Mouse (Mus musculus): Measurements from ENCODE around the gene Gabrb1. TPM values are rescaled to one million over a fixed set of nuclear protein-coding genes. Genes with fewer than 3 reads are reported as not detected.
"Not testable (repeated sequence)": the region's sequence is repeated elsewhere in the genome, so short reads cannot be mapped to it uniquely, and the experiment has no call there.

Gene Gabrb1
- total RNA-seq, 2 experiments from 2014 or later: 0.06 to 0.14 TPM

GRCm38 (mm10) chr5:71999466-71999865, 341.6 kb downstream of the Gabrb1 start:
- no peak for DNase-seq (ENCODE audit: low spot score in 2 of 2)

- DNase-seq (ENCODE audit: low spot score in 2 of 2): no peak
These were observed 346.0 kb downstream of the Gabrb1 start for GRCm38 (mm10) chr5:72003811-72004435.

GRCm38 (mm10) chr5:72036954-72037353, 379.0 kb downstream of the Gabrb1 start:
- DNase-seq (ENCODE audit: low spot score in 2 of 2): no peak

- no peak for DNase-seq (ENCODE audit: low spot score in 2 of 2)
These were observed 385.6 kb downstream of the Gabrb1 start for GRCm38 (mm10) chr5:72043226-72044151.

GRCm38 (mm10) chr5:72046261-72046660, 388.3 kb downstream of the Gabrb1 start:
- DNase-seq (ENCODE audit: low spot score in 2 of 2): no peak

- DNase-seq (ENCODE audit: low spot score in 2 of 2): no peak
These were observed 406.2 kb downstream of the Gabrb1 start for GRCm38 (mm10) chr5:72064079-72064478.

- no peak for DNase-seq (ENCODE audit: low spot score in 2 of 2)
These were observed 410.9 kb downstream of the Gabrb1 start for GRCm38 (mm10) chr5:72068826-72069225.

DNA sequence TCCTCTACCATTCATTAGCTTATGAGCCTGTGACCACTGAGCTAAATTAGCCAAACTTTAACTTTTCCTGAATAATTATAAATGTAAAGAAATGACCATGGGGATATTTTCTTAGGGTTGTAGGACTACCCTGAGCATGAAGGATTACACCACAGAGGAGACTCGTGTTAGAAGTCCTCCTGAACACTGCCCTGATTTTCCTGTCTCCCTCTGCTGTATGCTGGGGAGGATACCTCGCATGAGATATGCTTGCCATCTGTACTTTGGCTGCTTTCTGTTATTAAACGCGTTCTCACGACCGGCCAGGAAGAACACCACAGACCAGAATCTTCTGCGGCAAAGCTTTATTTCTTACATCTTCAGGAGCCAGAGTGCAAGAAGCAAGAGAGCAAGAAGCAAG, 411.5 kb downstream of the Gabrb1 start:
- DNase-seq (ENCODE audit: low spot score in 2 of 2): not testable (repeated sequence)

GRCm38 (mm10) chr5:72076781-72077180, 418.9 kb downstream of the Gabrb1 start:
- DNase-seq (ENCODE audit: low spot score in 2 of 2): no peak

DNA sequence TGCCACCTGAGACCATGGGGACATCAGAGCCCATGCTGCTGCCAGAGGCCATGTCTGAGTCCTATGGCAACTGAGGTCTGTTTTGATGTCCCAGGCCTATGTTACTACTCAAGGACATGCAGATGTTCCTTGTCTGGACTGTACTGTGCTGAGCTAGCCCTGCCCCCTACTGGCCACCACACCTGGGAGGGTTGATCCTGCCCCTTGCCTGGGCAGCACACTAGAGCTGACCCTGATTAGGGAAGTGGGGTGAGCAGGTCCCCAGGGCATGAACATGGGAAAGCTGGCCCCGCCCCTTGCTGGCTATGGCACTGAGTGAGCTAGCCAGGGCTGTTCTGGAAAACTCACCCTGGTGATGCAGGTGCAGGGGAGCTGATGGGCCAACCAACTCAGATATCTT, 428.6 kb downstream of the Gabrb1 start:
- DNase-seq (ENCODE audit: low spot score in 2 of 2): no peak

DNA sequence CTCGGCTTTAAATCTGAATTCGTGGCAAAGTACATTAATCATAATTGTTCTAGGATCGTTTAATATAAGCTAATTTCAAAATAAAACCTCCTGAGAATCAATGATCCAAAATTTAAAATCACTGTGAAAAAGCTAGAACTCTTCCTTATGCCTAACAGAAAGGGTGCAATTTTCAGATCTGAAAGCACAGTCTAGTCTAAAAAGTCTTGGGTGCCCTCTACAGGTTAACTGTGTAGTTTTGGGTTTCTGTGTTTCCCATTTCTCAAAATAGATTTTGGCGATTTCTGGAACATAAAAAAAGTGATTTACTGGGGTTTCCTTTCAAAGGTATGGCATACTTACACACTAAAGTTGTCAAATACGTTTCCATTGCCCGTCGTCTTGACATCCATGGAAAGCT, 436.7 kb downstream of the Gabrb1 start:
- no peak for DNase-seq (ENCODE audit: low spot score in 2 of 2)

- no peak for DNase-seq (ENCODE audit: low spot score in 2 of 2)
These were observed 437.1 kb downstream of the Gabrb1 start for GRCm38 (mm10) chr5:72095015-72095414.

DNA sequence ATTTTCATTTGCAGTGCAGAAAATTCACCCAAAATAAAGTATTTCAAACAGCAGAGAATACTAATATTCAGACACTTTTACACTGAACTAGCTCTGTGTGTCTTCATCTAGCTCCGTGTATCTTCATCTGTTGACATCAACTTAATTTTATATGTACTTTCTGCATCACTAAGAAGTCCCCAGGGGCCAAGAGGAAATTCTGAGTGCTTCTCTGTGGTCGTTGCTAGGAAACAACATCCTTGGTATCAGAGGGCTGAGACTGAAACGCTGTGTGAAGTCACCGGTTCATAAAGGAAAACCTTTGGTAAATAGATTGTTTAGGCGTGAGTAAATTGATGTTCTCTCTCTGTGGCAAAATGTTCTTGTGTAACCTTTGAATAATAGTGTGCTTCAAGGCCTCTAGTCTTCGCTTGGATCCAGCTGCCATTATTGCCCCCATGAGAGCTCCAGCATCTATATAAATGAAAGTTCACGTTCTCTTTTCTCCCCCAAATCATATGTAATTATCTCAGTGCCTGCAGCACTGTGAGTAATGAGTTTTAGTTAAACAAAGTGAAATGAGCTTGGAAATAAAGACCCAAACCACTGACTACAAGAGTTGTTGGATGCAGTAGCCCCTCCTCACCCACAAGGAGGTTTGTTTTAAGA, 446.5 kb downstream of the Gabrb1 start:
- DNase-seq (ENCODE audit: low spot score in 2 of 2): no peak

GRCm38 (mm10) chr5:72122414-72123037, 464.6 kb downstream of the Gabrb1 start:
- DNase-seq (ENCODE audit: low spot score in 2 of 2): no peak

DNA sequence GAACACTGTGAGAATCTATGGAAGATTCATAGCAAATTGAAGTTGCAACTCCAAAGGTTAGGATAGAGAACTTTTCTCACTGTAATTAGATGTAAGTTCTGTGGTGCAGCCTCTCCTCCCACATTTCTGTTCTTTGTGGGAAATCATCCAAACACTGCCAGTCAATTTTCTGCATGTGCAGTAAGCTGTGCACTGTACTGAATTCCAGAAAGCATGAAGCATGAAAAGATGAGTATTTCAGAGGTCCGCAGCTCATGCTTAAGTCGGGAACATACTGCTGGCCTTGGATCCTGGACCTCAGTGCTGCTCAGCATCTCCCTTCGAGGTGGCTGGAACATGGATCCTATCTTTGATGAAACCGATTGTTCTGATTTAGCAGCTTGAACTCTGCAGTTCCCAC, 468.8 kb downstream of the Gabrb1 start:
- DNase-seq (ENCODE audit: low spot score in 2 of 2): no peak

DNA sequence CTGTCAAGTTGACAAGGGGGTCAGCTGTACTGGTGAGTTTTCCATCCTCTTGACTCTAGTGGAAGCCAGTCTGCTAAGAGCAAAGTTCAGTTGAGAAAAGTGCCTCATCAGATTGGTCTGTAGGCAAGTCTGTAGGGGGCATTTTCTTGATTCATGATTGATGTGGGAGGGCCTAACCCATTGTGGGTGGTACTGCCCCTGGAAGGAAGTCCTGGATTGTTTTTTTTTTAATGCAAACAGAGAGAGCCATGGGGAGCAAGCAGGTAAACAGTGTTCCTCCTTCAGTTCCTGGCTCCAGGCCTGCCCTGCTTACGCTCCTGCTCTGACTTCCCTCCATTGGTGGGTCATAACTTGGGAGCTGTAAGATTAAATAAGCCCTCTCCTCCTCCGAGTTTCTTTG, 476.0 kb downstream of the Gabrb1 start:
- no peak for DNase-seq (ENCODE audit: low spot score in 2 of 2)

GRCm38 (mm10) chr5:72138256-72138655, 480.3 kb downstream of the Gabrb1 start:
- no peak for DNase-seq (ENCODE audit: low spot score in 2 of 2)

DNA sequence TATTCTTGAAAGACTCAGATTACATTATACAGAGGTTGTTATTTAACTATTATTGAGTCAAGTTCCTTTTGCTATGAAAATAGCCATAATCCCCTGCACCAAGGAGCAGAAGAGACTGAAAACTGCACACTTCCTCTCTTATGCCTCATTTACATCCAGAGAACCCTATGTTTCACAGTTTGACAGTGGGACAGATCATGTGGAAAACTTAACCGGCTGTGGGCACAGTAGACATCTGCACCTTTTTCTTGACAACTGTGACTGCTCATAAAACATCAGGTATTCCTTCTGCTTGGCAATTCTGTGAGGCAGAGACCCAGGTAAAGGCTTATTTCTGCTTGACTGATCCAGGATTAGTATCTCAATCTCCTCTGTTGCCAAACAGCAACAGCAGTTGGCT, 481.7 kb downstream of the Gabrb1 start:
- DNase-seq (ENCODE audit: low spot score in 2 of 2): no peak

- DNase-seq (ENCODE audit: low spot score in 2 of 2): no peak
These were observed 490.8 kb downstream of the Gabrb1 start for GRCm38 (mm10) chr5:72148679-72149078.

- no peak for DNase-seq (ENCODE audit: low spot score in 2 of 2)
These were observed 493.0 kb downstream of the Gabrb1 start for GRCm38 (mm10) chr5:72150870-72151269.

GRCm38 (mm10) chr5:72155686-72156085, 497.8 kb downstream of the Gabrb1 start:
- not testable (repeated sequence) for DNase-seq (ENCODE audit: low spot score in 2 of 2)

DNA sequence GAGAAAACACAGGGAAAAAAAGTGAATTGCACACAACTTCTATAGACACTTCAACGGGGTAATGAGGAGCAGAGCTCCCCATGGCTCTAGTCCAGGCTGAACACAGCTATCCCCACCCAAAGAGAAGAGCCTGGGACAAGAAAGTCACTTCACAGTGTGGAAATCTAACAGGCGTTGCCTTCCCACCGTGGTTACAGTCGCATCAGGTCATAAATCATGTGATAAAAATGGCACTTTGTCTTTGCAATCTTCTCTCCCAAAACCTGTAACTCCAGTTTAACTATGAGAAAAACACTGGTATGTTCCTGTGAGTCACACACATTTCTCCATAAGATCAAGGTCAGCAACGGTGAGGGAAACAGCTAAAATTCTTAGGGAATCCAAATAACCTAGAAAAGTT, 498.7 kb downstream of the Gabrb1 start:
- DNase-seq (ENCODE audit: low spot score in 2 of 2): no peak

Data from adrenal gland, postnatal 4 days (tissue).